Mouse (Mus musculus) testis, postnatal 14 days (tissue): ENCODE measurements around the gene Rft1.

ENCODE experiments used
- DNase-seq: peaks from one replicate; pipeline ENCODE4 v3.0.0; 2021; ENCODE audit warnings: low spot score

The Rft1 gene

GRCm38 (mm10) chr14:30630811-30631576 lies 23.2 kb upstream of the Rft1 start:
- DNase-seq: no peak

DNA sequence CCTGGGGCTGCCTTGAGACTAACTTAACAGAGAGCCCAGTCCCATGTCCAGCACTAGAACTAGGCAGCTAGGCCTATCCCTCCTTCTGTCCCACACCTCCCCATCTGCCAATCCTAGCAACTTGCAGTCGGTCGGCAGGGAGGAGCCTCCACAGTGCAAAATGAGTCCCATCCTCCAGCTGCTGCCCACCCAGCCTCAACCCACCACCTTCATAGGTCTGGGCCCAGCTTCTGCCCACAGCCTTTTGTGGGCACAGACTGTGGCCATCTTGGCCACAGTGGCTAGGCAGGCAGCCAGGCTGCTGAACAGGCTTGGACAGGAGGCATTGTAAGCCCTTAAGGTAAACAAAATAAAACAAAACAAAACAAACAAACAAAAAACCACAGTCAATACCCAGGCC lies 22.3 kb upstream of the Rft1 start:
- DNase-seq: no peak

GRCm38 (mm10) chr14:30633708-30634107 lies 20.5 kb upstream of the Rft1 start:
- DNase-seq: no peak

DNA sequence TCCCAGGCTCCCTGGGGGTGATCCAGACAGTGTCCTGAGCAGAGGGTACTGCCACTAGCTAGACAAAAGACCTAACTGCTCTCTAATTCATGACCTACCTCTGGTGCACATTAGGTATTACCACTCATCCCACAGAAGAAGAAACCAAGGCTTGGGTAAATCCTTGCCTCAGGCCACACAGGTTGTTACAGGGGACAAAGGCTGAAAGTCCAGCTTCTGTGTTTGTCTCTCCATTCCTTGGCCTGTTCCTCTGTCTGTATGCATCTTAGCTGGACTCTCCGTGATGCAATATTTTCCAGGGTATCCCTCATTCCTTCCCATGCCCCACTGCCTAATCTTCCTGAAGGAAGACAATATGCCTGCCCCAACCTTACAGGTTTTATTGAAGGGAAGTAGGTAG lies 19.7 kb upstream of the Rft1 start:
- DNase-seq: no peak

DNA sequence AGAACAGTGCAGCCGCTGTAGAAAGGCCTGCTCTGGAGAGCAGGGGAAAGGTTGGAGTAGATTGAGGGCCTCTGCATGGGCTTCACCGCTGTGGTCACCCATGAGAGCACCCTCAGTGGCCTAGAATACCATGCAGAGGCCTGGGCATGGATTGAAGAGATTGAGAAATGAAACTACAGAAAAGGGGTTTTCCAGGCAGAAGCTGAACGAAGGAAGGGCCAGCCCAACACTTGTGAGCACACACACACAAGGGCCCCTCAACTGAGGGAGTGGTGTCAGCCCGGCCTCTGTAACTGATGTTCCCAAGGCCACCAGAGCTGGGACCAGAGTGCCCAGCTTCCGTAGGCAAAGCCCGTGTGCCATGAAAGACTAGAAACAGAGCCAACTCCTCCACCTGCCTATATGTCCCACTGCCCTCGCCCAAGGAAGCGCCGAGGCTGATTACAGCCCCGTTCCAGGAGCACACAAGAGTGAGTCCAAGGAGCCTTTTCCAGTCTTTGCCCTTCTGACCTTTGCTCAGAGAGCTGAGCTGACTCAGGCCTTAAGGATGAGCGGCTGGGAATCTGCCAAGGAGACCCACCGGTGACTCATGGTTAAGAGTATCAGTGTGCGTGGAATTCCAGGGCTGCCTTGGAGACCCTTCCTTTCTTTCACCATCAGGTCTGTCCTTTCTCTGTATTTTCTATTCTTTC lies 18.8 kb upstream of the Rft1 start:
- DNase-seq: no peak

GRCm38 (mm10) chr14:30636499-30636898 lies 17.7 kb upstream of the Rft1 start:
- DNase-seq: no peak

DNA sequence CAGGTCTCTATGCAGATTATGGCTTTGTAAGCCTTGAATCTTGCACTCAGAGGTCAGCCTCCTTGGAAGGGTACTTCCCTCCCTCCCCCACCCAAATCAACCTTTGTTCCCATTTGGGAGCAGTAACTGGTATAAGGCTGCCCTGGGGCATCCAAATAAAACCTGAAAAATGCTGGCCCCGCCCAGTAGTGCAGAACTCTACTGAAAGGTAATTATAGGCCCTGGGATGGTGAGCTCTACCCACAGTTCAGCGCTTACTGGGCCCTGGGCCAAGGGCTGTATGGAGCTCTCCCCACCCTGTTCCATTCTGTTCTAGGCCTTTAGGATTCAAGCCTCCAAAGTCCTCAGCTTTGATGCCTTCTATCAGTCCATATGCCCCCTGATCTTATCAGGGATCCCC lies 17.1 kb upstream of the Rft1 start:
- no peak for DNase-seq

DNA sequence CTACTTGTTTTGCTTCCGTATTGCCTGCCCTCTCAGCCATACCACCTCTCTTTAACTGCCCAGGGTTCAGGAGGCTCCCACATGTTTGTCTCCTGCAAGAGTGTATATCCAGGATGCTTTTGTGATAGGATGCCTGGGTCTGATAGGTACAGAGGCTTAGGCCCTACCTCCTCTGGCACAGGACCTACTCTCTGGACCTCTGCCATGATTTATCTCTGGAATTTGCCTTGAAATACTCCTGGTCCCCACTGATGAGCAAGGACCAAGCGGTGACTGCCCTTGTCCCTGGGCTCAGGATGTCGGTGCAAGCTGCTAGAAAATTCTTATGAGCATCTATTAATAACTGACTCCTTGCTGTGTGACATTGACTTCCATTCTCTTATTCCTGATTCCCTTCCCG lies 16.2 kb upstream of the Rft1 start:
- DNase-seq: no peak

GRCm38 (mm10) chr14:30638686-30639085 lies 15.5 kb upstream of the Rft1 start:
- no peak for DNase-seq

DNA sequence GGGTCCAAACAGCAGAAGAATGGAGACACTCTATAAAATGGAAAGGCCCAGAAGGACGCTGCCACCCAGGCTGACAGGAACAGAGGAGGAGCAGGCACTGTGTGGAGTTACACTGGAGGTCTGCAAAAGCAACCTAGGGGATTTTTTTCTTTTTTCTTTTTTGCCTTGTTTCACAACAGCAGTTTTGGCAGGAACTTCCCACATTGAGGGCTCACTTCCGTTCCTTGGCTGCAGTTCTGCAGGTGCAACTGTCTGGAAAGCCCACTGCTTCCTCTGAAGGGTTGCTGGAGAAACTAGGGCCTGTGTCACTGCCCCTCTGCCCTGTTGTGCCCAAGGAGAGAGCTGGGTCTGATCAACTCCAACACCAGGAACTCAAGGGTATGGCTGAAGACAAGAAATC lies 12.4 kb upstream of the Rft1 start:
- DNase-seq: no peak

- no peak for DNase-seq
These were observed 10.1 kb upstream of the Rft1 start for GRCm38 (mm10) chr14:30644026-30644425.

DNA sequence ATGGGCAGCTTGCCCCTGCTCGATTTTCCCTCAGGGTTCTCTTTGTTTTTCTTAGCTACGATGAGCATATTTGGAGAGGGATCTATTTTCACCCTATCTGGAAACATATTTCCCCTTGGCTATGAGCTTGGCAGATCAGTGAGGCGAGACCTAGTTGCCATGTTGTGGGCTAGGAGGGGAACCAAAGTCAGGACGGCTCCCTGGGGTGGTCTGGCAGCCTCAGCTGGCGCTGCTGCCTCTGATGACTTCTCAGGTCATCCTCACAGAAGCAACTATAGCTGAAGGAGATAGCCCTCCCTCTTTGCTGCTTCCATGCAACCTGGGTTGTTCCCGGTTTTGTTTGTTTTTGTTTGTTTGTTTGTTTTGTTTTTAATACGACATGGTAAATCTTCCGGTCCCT lies 9.1 kb upstream of the Rft1 start:
- DNase-seq: no peak

GRCm38 (mm10) chr14:30646486-30646885 lies 7.7 kb upstream of the Rft1 start:
- DNase-seq: no peak

GRCm38 (mm10) chr14:30648478-30648877 lies 5.7 kb upstream of the Rft1 start:
- no peak for DNase-seq

- DNase-seq: no peak
These were observed 4.4 kb upstream of the Rft1 start for GRCm38 (mm10) chr14:30649745-30650144.

DNA sequence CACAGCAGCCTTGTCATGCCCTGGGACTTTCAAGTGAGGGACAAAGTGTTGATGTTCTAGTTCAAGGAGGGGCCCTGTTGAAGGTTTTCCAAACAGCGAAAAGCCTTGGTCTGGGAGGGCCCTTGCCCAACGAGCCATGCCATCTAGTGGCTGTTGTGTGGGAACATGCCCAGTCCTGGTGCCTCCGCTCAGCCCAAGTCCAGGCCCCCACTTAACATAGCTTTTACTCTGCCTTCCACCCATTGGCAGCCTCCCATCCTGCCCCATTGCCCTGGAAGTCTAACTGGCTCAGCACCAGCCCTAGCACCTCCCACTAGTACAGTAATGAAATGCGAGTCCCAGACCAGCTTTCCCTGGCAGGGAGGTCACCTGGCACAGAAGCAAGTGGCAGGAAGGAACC lies 3.2 kb upstream of the Rft1 start:
- peak; percentile 62 for DNase-seq

- DNase-seq: no peak
These were observed 600 bp downstream of the Rft1 start for GRCm38 (mm10) chr14:30654691-30655228.

GRCm38 (mm10) chr14:30655531-30655930 lies 1.4 kb downstream of the Rft1 start:
- no peak for DNase-seq

DNA sequence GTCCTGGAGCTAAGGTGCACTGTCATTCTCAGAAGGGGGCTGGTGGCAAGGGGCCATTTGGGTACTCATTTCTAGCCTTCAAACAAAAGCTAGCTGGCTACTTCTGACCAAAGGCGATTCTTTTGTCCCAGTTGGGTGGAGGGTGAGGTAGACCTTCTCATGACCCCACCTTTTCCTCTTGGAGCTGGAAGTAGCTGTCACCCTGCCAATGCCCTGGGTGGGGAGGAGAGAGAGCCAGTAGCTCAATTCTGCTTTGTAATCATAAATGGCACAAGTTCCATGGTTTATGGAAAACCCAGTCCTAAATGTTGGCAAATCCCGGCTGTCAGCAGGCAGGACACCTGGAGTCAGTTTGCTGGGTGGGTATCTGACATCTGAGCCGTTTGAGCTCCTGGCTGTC lies 11.9 kb downstream of the Rft1 start:
- DNase-seq: no peak

GRCm38 (mm10) chr14:30666604-30667003 lies 12.4 kb downstream of the Rft1 start:
- DNase-seq: no peak

GRCm38 (mm10) chr14:30670161-30670560 lies 16.0 kb downstream of the Rft1 start:
- no peak for DNase-seq

DNA sequence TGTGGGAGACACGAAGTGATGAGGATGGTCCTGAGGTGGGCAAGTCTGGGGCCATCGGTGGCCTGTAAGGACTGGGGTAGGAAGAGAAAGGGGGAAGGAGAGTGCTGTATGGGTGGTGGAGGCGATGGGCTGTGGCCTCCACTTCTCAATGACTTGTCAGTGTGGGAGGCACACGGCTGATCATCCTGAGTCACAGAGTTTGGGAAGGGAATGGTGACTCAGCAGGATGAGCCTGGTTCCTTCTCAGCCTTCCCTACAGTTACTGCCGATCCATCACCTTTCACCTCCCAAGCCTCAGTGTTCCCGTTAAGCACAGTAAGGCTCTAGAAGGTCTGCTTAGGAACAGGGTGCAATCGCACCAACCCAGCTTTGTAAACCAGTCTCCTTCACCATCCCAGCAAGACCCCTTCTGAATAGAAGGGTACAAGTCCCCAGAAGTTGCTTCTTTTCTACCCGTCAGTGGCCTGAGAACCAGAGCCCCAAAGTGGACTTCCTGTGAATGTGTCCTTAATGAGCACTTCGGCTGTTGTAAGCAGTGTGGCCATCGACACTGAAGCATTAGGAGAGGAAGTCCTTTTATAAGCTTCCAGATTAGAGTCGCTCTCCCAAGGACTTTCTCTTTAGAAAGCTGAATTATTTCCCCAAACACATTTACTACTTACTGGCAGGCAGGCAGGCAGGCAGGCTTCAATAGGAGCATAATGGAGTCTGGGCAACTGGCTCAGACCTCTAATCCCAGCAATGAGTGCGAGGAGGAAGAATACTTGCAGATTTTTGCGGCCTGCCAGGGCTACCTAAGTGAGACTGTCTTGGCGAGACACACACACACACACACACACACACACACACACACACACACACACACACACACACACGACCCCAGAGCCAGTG lies 17.2 kb downstream of the Rft1 start:
- DNase-seq: no peak

DNA sequence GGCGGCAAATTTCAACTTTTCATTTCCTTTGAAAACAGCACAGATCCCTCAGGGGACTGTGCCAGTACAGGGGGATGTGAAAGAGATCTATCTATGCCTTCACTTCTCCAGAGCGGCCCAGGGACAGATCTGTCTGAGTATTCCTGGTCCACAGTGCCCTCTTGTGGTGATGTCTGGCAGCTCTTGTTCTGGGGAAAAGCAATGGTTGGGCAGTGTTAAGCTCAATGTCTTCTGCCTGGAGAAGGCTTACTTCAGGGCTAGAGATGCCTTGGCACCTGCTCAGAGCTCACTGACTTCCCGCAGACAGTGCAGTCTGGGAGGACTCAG lies 17.8 kb downstream of the Rft1 start:
- DNase-seq: peak; percentile 64
